Mouse (Mus musculus): ENCODE measurements at regions not wholly inside any gene's neighbourhood (a gene's known extent, or its start where the extent isn't known, plus 50 kb on each side); places are given as distances from the start of the nearest gene placed in this dataset.

DNA sequence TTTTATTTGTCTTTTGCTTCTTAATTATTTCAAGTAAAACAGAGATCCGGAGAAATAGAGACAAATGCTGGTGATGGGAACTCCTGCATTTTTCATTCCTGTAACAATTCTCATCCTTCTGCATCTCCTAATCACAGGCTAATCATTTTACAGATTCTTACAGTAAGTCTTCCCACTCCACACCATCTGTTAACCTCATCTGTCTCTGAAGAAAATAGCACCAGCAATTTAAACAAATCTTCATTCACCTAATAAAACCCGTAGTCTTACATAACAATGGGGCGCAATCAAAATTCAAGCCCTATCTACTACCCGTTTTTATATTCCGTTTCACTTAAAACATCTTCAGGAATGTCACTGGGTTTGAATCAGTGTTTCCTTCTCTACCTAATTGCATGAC, 960.6 kb upstream of the Flrt2 start:
- no peak for DNase-seq (ENCODE audit: low spot score in 2 of 2)

DNA sequence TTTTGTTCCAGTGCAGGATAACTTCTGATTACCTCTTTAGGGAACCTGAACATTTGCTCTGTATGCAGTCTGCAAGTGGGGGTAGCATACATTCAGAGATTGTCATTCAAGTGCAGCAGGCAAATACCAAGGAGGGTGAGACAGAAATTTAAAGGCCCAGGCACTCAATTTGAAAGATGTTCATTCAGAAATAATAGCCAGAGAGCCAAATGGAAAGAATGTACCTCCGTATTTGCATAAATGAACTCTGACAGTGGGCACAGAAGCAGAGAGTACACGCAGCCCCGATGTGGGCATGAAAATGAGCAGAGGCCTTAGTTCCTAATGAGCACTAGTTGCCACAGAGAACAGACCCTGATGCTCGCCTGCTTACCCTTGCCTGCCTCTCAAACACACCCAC, 958.8 kb upstream of the Flrt2 start:
- no peak for DNase-seq (ENCODE audit: low spot score in 2 of 2)

DNA sequence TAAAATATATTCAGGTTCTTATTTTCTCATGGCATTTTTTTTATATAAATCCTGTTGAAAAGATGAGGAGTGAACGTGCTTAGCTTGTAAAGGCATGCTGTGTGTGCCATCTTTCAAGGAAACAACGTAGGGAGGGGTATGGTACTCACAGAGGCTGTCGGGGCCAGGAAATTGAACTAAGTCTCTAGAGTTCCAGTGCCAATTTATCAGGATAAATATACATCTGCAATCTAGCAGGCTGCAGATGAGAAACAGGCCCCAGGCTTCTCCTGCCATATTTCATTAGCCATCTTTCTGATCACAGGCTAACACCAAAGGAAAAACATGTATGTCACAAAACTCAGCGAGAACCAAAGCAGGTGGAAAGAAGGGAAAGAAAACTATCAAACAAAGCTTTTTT, 954.8 kb upstream of the Flrt2 start:
- DNase-seq (ENCODE audit: low spot score in 2 of 2), result no peak

DNA sequence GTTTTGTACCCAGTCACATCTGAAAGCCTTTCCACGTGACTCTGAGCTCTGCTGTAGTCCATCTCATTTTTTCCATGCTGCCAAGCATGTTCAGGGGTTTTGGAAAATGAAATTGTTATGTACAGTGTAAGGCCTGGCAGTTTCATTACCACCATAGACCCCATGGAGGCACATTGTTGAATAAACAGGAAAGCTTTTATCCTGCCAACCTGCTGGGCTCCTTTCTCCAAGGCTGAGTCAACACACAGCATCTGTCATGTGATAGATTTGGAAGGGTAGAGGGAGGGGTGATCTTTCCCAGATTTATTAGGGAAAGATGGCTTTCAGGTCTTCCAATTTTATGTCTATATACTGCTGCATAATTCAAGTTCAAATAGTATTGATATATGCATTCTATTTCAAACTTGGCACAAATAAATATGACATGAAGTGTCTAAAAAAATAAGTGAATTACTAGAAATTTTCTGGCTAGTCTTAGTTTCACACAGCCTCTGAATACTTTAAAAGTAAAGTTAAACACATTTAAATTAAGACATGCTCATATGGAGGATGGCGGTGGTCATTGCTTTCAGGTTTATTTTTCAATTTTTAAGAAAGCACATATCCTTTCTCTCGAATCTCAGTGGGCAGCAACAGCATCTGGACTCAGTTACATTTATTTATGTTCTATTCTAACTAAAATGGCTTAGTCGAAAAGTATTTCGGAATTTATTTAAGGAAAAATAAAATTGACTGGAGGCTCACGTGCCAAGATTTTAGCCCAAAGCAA, 942.1 kb upstream of the Flrt2 start:
- no peak for DNase-seq (ENCODE audit: low spot score in 2 of 2)

DNA sequence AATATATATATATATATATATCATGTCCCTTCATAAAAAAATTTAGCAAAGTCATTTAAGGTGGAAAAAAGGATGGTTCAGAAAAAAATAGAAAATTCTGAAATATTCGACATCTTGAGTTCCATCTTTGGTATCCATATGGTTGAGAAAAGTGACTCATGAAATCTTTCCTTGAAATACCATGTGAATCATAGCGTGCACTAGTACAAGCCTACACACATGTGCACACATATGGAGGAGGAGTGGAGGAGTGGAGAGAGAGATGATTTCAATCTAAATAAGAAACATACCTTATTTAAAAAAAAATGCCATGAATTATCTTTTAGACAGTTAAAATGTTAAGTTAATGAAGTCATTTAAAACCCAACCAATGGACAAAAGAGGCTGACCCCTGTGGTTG, 936.3 kb upstream of the Flrt2 start:
- DNase-seq (ENCODE audit: low spot score in 2 of 2), result no peak

DNA sequence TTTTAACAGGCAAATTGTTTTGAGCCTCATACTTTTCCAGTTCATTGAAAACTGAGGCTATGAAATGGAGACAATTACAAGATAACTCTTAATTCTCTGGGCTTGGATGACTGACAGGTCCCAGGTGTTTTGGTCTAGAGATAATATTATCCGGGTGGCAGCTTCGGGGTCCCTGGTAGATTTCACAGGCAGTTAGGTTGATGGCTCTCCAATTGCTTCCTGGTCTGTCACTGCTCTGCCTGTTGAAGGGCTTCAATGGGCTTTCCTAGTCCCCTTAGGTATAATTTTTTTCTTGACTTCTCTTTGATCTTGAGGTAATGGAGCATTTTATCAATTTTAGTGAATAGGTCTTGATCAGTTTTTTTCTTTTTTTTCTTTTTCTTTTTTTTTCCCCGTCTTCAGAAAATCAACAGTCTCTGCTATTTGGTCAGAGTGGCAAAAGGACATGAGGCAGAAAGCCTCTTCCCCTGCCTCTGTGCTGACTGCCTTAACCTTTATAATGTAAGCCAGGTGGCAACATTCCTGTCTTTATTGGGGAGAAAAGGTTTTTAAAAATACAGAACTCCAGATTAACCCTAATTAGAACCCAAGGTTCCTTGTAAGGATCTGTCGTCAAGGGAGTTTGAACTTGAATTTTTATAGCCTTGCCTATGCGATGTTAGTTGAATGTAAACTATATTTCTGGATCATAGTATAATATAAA, 896.0 kb upstream of the Flrt2 start:
- no peak for DNase-seq (ENCODE audit: low spot score in 2 of 2)

DNA sequence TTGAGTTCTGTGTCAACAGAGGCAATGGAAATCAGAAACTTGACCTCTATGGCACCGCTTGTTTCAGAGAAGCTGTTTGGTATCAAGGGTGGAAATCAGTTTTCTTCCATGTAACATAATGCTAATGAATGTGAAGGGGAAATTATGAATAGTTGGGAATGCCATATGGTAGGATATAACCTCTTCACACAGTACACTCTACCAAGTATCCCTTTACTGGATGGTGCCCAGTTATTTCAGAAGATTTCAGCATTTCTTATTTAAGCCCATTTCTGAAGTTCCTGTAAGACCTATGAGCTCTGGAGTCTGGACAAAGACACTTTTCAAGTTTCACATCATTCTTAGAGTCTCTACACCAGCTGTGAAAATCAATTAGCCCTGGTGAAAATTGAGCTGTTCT, 887.3 kb upstream of the Flrt2 start:
- no peak for DNase-seq (ENCODE audit: low spot score in 2 of 2)

DNA sequence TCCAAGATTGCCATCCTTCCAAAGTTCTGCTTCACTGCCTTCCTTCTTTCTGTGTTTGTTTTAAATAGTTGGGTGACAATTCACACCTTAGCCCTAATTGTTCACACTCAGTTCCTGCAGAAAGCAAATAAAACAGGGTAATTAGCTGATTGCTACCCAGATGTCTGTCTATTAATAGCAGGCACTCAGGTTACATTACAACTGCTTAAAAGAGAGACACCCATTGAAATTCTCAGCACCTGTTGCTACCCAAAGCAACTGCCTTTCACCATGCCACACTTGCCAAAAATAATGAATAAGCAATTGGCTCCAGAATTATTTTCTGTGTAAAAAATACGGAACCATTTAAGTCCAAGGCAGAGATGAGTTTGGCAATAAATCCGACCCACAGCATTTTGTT, 860.6 kb upstream of the Flrt2 start:
- DNase-seq (ENCODE audit: low spot score in 2 of 2), result no peak

DNA sequence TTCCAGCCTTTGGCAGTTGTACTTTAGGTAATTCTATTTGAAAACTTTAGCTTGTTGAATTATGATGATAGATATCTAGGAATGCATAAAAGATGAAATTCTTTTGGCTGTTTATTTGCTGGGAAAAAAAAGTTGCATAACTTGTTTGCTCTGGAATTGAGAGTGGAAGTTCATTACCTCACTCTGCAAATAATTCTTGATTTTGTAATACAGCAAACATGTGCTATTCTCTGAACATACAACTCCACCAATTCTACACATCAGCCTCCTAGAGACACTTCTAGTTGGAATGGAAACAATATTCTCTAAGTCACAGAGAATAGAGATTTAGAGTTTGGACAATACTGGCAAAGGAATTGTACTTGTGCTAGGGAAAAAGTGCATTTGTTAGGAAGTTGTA, 829.3 kb upstream of the Flrt2 start:
- DNase-seq (ENCODE audit: low spot score in 2 of 2), result no peak

DNA sequence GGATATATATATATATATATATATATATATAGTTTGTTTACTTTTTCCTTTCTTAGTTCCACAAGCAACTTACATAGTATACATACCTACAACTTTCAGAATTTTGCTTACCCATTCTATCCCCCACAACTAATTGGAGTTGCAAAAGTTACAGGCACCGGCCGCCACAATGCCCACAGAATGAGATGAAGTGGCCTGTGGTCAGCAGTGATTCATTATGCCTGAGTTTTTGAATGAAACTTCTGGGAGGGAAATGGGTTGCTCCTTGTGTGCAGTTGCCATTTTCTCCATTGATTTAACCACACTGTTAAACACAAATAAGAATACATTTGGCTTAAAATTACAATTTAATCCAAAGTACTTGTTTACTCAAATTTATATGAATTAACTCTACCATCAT, 781.2 kb upstream of the Flrt2 start:
- no peak for DNase-seq (ENCODE audit: low spot score in 2 of 2)

DNA sequence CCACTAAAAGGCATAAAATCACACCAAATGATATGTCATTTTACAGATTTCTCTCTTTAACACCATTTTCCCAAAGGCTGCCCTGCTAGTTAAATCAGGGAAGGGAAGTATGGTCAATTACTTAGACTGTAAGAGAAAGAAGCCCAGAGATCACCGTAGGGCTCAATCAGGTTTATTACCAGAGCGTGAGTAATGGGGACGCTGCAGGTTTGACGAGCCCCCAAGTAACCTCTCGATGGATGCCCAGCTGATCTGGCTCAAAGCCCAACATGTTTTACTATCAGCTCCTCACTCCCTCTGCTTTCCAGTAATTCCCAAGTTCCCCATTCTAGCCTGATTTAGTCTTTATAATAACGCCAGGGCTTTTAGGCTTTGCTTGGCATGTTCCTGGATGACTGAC, 749.0 kb upstream of the Flrt2 start:
- no peak for DNase-seq (ENCODE audit: low spot score in 2 of 2)

Small RNA genes lying in the stretch of these regions (microRNA-seq; reads per million reads assigned to microRNA genes)
- gene Mir8099-2, result 0 reads per million in 2 experiments

All from left cerebral cortex, adult 18-20 months (tissue).